Mouse (Mus musculus): ENCODE measurements around the gene C8a.

- TF ChIP-seq POLR2A (IDR thresholded peaks at IDR 0.05; ENCODE audit: insufficient read length, low read depth), result no peak
- no peak for TF ChIP-seq MAX (IDR thresholded peaks at IDR 0.05; ENCODE audit: low read depth)
- no peak for TF ChIP-seq TCF12 (IDR thresholded peaks at IDR 0.05; ENCODE audit: insufficient read depth, poor library complexity, severe bottlenecking)
- no peak for TF ChIP-seq POLR2AphosphoS2 (IDR thresholded peaks at IDR 0.05; ENCODE audit: insufficient read length, low read depth)
- no peak for TF ChIP-seq REST (IDR thresholded peaks at IDR 0.05; ENCODE audit: insufficient read depth, insufficient read length)
- no peak for TF ChIP-seq E2F4 (IDR thresholded peaks at IDR 0.05; ENCODE audit: insufficient read depth)
These were observed 41.8 kb upstream of the C8a start for GRCm38 (mm10) chr4:104918017-104918416.

All from myocyte (in vitro differentiated cells).